Mouse (Mus musculus): ENCODE results near the gene Glcci1.

- TF ChIP-seq POLR2A (IDR thresholded peaks at IDR 0.05; ENCODE audit: insufficient read depth, low read length) (no peak), EP300 (IDR thresholded peaks at IDR 0.05; ENCODE audit: insufficient read depth, low read depth, low read length) (no peak)
Measured at GRCm38 (mm10) chr6:8545780-8546179, 36.4 kb downstream of the Glcci1 start.

Measured in ES-Bruce4 (cell line).